Mouse (Mus musculus) layer of hippocampus, postnatal 36 days (tissue): ENCODE measurements around the gene Galntl6. TPM values are rescaled to one million over a fixed set of nuclear protein-coding genes. Genes with fewer than 3 reads are reported as not detected.
A peak's percentile ranks its signal among the peaks of the same experiment; 100 is the strongest.

ENCODE experiments used
- DNase-seq, 2 experiments: peaks; one replicate each; pipeline ENCODE4 v3.0.0; 2022
- total RNA-seq, 2 experiments: library from RNA; stranded (reverse); gene quantifications; 2 replicates each; pipeline ENCODE4 v1.2.3; 2021

Gene Galntl6
- 10 to 100 TPM; 48.7 to 51.7 TPM for total RNA-seq

DNA sequence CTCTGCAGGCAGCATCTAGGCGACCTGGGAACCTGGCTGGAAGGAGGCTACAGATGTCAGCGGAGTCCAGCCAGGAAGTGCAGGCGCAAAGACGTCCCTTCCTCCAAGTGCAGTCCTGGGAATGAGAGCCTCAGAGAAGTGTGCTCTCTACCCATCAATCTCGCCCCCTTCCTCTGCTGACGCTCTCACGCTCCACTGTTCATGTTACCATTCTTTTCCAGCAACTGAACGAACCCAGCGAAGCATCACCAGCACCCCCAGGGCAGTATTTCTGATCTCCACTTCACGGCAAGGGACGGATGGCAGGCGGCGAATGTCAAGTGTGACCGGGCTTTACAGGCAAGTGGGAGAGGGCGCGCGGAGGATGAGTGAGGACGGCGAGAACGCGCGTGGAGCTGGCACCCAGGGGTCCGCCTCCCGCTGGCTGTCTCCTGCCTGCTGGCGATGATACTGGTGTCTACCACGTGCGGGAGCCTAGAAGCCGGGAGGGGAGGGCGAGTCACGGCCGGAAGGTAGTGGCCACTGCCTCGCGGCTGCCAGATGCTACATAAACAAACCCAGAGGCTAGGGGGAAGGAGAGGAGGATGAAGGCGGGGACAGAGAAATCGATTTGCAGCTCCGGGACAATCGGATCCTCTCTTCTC, at the start of gene Galntl6:
Gene Galntl6, minus strand, starts transcription at position 445 of the 644 bp plus-strand sequence.
- peak; percentile 70 to 75 for DNase-seq

DNA sequence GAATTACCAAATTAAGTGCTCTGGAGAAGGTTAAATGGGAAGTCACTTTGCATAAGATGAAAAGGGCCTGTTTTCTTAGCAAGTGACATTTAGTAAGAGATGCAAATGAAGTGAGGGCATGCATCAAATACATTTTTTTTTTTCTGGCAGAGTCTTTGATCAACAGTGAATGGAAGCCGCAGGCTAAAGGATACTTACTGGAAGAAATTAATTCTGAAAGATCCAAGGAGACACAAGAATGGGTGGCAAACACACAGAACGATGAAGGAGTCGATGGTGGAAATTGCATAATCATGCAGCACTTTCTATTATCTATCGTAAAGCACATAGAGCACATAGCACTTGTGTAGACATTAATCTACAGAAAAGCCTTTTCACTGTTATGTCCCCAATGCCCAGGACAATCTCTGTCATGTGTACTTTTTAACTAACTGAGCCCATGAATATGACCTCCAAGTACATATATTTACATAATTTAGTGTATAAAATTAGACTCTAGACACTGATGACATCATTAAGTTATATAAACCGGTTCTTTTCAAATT, 44.8 kb upstream of the Galntl6 start:
- no peak for DNase-seq

GRCm38 (mm10) chr8:58943773-58944172, 31.3 kb upstream of the Galntl6 start:
- DNase-seq: no peak

DNA sequence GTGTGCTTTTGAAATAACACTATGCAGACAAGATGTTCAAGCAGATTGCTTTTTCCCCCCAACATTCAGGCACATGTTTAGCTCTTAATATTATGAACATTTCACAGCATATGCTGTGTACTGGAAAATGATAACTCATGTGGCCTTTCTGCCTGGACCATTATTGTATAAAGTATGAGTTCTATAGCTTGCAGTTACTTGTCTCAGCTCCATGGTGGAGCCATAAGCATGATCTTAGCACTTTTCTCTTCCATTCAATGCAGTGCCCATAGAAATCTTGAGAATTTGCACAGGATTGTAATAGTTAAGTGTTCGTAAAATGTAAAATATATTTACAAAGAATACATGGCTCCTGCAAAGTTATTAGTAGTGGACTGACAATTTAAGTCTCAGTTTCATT, 18.6 kb upstream of the Galntl6 start:
- no peak for DNase-seq

- DNase-seq: no peak
These were observed 2.7 kb upstream of the Galntl6 start for GRCm38 (mm10) chr8:58915142-58915541.

- DNase-seq: no peak
These were observed 1.2 kb upstream of the Galntl6 start for GRCm38 (mm10) chr8:58913640-58913968.

DNA sequence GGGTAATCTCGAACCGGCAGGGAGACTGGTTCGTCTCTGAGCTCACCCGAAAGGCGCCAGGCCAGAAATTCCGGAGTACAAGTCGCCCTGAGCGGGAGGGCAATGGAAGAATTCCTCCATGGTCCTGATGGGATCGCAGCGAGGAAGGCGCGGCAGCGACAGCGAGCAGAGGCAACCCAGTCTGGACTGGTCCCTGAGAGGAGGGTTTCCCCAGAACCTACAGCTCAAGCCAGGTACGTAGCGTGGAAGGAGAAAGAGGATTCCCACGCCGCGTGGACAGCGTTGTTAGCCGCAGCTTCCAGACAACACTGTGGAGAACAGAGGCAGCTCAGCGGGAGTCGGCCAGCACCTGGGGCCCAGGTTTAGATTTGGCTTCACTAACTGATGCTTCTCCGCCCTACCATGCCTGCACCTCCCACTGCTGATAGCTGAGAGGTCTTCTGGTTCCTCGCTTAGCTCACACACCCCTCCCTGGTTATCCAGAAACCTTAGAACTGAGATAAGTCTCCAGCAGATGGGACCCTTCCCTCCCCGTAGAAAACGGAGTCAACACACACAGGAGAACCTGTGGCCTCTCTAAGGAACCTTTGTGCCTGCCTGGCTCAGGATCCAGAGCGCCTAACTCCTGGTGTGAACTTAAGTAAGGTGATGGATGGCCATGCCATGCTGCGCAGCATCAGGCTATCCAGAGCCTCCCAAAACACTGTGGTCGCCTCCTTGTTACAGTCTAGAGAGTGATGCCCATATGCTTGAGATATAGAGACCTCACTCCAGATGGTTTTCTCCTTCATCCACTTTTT, 600 bp upstream of the Galntl6 start:
- DNase-seq: peak in 1 of 2 experiments; percentile 29

DNA sequence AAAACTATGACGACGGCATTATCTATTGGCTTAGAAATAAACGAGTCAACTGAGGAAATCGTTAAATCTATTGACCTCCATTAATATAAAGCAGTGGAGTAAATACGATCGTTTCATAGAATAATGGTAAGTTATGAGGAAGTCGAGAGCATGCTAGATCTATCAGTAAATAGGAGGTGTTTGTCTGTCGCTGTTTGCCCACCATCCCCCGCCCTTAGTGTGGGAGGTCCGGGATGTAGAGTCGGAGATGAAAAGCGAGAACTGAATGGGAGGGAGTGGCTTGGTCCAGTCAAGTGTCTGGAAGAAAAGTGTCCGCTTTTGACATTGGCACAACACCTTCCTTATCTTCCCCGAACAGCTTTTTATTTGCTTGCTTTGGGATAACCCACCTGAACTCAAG, 763 bp downstream of the Galntl6 start, which contains the start of gene BC030500:
Gene BC030500, plus strand, starts transcription at position 79 of the 400 bp plus-strand sequence.
- no peak for DNase-seq

- DNase-seq: no peak
These were observed 8.0 kb downstream of the Galntl6 start for GRCm38 (mm10) chr8:58904465-58904864.

- no peak for DNase-seq
These were observed 16.5 kb downstream of the Galntl6 start for GRCm38 (mm10) chr8:58895960-58896359.

GRCm38 (mm10) chr8:58890591-58890990, 21.8 kb downstream of the Galntl6 start:
- no peak for DNase-seq

GRCm38 (mm10) chr8:58886405-58886804, 26.0 kb downstream of the Galntl6 start:
- no peak for DNase-seq

GRCm38 (mm10) chr8:58824347-58824746, 88.1 kb downstream of the Galntl6 start:
- DNase-seq: no peak

- DNase-seq: peak in 1 of 2 experiments; percentile 22
These were observed 107.2 kb downstream of the Galntl6 start for GRCm38 (mm10) chr8:58805190-58805589.

DNA sequence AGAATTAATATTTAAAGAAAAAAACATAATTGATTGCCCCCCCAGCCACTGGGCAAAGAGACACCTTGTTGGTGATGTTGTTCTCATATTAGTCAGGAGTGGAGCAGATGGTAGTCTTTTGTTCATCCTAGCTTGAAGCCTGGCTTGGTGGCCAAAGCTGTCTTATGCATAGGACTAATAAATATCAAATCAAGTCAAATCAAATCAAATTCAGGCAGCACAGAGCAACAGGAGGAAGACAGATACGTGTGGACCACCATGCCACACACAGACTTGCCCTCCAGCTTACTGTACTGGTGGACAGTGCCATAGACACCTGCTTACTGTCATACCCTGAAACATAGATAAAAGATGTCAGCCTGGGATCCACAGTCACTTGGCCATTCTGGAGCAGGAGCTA, 110.6 kb downstream of the Galntl6 start:
- DNase-seq: no peak

GRCm38 (mm10) chr8:58753769-58754168, 158.7 kb downstream of the Galntl6 start:
- no peak for DNase-seq

GRCm38 (mm10) chr8:58737963-58738362, 174.5 kb downstream of the Galntl6 start:
- no peak for DNase-seq

GRCm38 (mm10) chr8:58691761-58692160, 220.7 kb downstream of the Galntl6 start:
- no peak for DNase-seq

DNA sequence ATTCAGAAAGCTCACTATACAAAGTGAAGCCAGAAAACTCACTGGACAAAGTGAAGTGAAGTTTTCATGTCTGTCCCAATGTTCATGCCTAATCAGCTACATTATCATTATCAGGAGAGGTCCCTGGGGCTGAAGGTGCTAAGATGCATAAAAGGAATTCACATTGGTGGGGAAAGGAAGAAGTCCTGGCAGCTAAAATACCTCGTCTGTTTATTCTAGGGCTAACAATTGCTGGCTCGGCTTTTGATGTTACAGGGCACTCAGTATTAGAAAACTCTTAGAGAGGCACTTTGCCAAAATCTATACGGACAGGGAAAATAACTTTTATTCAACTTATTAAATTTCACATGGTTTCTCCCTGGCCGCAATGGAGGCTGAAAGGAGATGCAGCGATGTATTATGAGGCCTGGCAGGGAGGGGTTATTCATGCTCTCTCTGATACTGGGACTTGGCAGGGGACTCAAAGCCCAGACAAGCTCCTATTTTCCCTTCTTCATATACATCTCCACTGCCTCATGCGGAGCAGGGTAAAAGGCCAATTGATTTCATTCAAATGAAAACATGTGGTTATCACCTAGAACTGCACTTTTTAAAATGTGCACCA, 234.5 kb downstream of the Galntl6 start:
- DNase-seq: no peak

- no peak for DNase-seq
These were observed 243.4 kb downstream of the Galntl6 start for GRCm38 (mm10) chr8:58669075-58669474.

GRCm38 (mm10) chr8:58660019-58660418, 252.4 kb downstream of the Galntl6 start:
- no peak for DNase-seq

DNA sequence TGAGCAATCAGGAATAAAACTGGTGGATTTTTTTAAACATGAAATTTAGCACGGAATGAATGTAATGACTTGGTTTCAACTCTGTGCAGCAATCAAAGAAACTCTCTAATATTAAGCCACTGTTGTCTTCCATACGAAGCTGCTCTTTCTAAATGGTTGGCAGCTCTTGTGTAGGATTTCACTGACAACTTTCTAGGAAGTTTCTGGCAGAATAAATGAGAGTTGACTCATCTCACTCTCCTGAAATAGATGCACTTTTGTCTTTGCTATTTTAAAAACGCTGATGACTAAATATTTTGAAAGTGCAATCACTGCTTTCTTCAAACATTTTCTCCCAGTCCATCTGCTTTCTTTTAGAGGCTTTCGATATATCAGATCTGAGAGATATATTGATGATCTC, 256.8 kb downstream of the Galntl6 start:
- no peak for DNase-seq

GRCm38 (mm10) chr8:58606451-58606850, 306.0 kb downstream of the Galntl6 start:
- DNase-seq: no peak
